Mouse (Mus musculus) C2C12 (cell line): Measurements from ENCODE around the gene Apc2. TPM values are rescaled to one million over a fixed set of nuclear protein-coding genes. Genes with fewer than 3 reads are reported as not detected.

ENCODE experiments used
- H3K27me3 ChIP-seq: one replicate; pipeline ENCODE4 v1.6.1; 2011; ENCODE audit not compliant: control insufficient read depth, insufficient read depth, insufficient read length
- H3K36me3 ChIP-seq: one replicate; pipeline ENCODE4 v1.6.1; 2011; ENCODE audit not compliant: control insufficient read depth, insufficient read depth
- H3K4me3 ChIP-seq: one replicate; pipeline ENCODE4 v1.5.1; 2011; ENCODE audit warnings: mild to moderate bottlenecking, control low read depth; ENCODE audit not compliant: poor library complexity, insufficient read depth, severe bottlenecking
- H3K79me2 ChIP-seq: one replicate; pipeline ENCODE4 v1.6.1; 2011; ENCODE audit not compliant: control insufficient read depth, insufficient read depth
- H3K79me3 ChIP-seq: one replicate; pipeline ENCODE4 v1.6.1; 2011; ENCODE audit warnings: low read depth, control low read depth
- H3ac ChIP-seq: one replicate; pipeline ENCODE3; 2011; ENCODE audit warnings: low read depth; ENCODE audit not compliant: control insufficient read depth, insufficient read length
- CEBPB ChIP-seq: IDR thresholded peaks from one replicate; pipeline ENCODE4 v1.6.1; 2011; ENCODE audit warnings: low read depth, mild to moderate bottlenecking, control low read depth, moderate library complexity
- CTCF ChIP-seq: IDR thresholded peaks from one replicate; pipeline ENCODE4 v1.5.1; 2011; ENCODE audit not compliant: control insufficient read depth, insufficient read depth, insufficient read length
- FOSL1 ChIP-seq: IDR thresholded peaks from one replicate; pipeline ENCODE4 v1.8.0; 2011; ENCODE audit warnings: mild to moderate bottlenecking, low read length; ENCODE audit not compliant: poor library complexity, insufficient read depth, severe bottlenecking
- MAX ChIP-seq: IDR thresholded peaks from one replicate; pipeline ENCODE4 v1.6.1; 2011; ENCODE audit warnings: mild to moderate bottlenecking, control low read depth
- MYOD1 ChIP-seq: IDR thresholded peaks from one replicate; pipeline ENCODE4 v1.6.1; 2011; ENCODE audit warnings: low read depth; ENCODE audit not compliant: control insufficient read depth, insufficient read length
- MYOG ChIP-seq: IDR thresholded peaks from one replicate; pipeline ENCODE4 v1.6.1; 2011; ENCODE audit not compliant: control insufficient read depth, insufficient read length; ENCODE audit errors: extremely low read depth
- USF1 ChIP-seq: IDR thresholded peaks from one replicate; pipeline ENCODE4 v1.6.1; 2011; ENCODE audit warnings: low read depth, mild to moderate bottlenecking, control low read depth, moderate library complexity
- polyA plus RNA-seq: library from polyadenylated mRNA; unstranded; fragments of >200 nt; fragmentation: generic; extraction: Trizol; gene quantifications from one replicate; pipeline ENCODE4 v1.2.1, GENCODE M21; 2012; ENCODE audit warnings: missing spikeins

Apc2 gene
- polyA plus RNA-seq, 1 experiment: 0.20 TPM

DNA sequence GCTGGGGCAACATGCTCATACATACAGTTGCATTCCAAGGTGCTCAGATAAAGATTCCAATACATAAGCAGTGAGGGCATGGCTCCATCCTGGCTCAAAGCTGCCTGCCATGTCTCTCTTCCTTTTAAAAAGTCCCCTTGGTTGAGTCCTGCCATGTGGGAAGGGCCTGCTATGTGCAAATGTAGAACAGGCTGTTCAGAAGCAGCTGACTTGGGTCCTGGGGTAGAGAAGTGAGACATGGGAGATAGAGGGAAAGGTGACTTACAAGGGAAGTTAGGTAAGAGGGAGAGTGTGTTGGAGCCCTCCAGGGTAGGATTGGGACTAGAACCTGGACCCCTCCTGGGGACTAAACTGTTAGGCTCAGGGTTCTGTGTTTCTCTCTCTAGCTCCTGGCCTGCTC is 43.8 kb upstream of the Apc2 start:
- Histone ChIP-seq H3K79me3 (peaks cover 32% of the 10 kb centered on the region), H3ac (no peak overlapping the region), H3K36me3 (peaks cover 53% of the 10 kb centered on the region), H3K79me2 (peaks cover 43% of the 10 kb centered on the region), H3K27me3 (no peaks in the 10 kb centered on the region), H3K4me3 (no peak overlapping the region)
- no peak for TF ChIP-seq FOSL1

DNA sequence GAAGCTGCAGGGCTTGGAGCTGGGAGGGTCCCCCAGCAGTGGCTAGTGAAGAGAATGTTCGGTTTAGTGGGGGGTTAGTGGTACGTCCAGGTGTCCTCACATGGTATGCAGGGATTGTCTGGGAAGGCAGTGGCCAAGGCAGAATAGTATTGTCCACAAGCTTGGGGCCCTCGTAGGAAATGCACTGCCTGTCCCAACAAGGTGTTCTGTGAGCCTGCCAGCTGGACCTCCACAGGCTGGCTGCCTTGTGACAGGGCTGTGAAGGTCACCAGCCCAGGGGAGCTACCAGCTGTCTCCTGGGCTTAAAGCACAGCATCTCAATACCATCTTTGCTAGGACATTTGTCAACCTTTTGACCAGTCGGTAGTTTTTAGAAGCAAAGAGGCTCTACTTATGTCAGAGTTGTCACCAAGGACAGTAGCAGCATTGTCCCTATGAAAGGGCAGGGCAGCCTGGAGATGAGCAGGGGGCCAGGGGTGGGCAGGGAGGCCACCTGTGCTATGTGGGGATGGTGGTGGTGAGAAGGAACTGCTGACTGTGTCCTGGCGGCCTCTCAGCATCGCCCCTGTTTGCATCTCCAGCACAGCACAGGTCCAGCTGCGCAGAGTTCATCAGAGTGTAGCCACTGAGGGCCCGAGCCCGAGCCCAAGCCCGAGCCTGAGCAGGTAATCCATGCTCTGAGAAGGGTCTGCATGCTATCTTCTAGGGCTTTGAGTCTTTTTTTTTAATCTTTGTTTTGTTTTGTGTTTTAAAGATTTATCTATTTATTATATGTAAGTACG is 43.1 kb upstream of the Apc2 start:
- H3K27me3 ChIP-seq: no peaks in the 10 kb centered on the region
- H3K4me3 ChIP-seq: no peak overlapping the region
- no peak overlapping the region for H3ac ChIP-seq
- no peak for TF ChIP-seq CTCF
- no peak for TF ChIP-seq USF1
- no peak for TF ChIP-seq MAX
- TF ChIP-seq CEBPB: no peak
- TF ChIP-seq MYOG: no peak
- TF ChIP-seq MYOD1: no peak
- H3K79me3 ChIP-seq: peaks cover 32% of the 10 kb centered on the region
- H3K36me3 ChIP-seq: peaks cover 56% of the 10 kb centered on the region
- peaks cover 43% of the 10 kb centered on the region for H3K79me2 ChIP-seq

DNA sequence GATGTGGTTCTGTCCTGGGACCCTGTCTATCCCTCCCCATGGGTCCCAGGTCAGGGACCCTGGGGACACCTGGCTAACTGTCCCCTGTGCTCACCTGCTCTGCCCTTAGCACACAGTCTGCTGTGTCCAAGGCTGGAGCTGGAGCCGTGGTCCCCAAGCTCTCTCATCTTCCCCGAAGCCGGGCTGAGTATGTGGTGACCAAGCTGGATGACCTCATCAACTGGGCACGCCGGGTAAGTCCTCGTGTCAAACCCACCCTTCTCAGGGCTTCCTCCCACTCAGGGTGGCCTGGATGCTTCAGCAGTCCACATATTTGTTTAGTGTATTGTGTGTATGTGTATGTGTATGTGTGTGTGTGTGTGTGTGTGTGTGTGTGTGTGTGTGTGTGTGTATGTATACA is 42.2 kb upstream of the Apc2 start:
- H3K36me3 ChIP-seq: peaks cover 64% of the 10 kb centered on the region
- H3ac ChIP-seq: no peak overlapping the region
- TF ChIP-seq USF1 (no peak), CTCF (no peak), MYOD1 (no peak), MYOG (no peak)
- H3K4me3 ChIP-seq: no peak overlapping the region
- H3K27me3 ChIP-seq: no peaks in the 10 kb centered on the region
- H3K79me2 ChIP-seq: peaks cover 43% of the 10 kb centered on the region
- peaks cover 32% of the 10 kb centered on the region for H3K79me3 ChIP-seq

DNA sequence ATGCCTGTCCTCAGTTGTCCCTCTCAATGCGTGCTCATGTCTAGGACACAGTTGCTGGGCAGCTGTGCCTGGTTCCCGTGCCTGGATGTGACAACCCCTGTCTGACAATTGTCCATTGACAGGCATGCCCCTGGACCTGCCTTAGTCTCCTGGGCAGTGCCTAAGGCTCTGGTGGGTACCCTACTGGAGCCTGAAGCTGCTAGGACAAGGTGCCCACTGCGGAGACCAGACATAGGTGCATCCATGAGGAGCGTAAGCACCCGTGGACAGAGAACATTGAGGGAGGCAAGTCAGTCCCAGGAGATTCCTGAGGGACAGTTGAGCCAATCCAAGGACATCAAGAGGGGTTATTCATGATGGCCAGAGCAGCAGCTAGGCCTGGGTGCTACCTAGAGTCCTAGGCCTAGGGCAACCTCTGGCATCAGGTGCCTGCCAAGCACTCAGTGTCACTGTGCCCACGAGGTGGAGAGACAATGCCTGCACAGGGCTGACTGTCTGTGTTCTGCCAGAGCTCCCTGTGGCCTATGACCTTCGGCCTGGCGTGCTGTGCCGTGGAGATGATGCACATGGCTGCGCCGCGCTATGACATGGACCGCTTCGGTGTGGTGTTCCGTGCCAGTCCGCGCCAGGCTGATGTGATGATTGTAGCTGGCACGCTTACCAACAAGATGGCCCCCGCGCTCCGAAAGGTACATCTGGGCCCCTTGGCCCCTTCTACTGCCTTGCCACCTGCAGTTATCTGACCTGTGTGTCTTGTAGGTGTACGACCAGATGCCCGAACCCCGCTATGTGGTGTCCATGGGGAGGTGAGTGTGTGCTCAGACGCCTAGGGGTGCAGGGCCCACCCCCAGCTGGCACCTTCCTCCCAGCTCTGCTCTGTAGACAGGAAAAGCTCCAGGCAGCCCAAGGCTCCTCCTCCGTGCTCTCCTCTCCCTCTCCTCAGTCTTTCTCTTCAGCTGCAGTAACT is 41.2 kb upstream of the Apc2 start:
- H3K79me2 ChIP-seq: peaks cover 43% of the 10 kb centered on the region
- TF ChIP-seq CEBPB (no peak), CTCF (no peak), USF1 (no peak), FOSL1 (no peak), MYOG (no peak), MAX (no peak), MYOD1 (no peak)
- H3ac ChIP-seq: no peak overlapping the region
- peaks cover 72% of the 10 kb centered on the region for H3K36me3 ChIP-seq
- H3K79me3 ChIP-seq: peaks cover 30% of the 10 kb centered on the region
- H3K27me3 ChIP-seq: no peaks in the 10 kb centered on the region
- H3K4me3 ChIP-seq: no peak overlapping the region

DNA sequence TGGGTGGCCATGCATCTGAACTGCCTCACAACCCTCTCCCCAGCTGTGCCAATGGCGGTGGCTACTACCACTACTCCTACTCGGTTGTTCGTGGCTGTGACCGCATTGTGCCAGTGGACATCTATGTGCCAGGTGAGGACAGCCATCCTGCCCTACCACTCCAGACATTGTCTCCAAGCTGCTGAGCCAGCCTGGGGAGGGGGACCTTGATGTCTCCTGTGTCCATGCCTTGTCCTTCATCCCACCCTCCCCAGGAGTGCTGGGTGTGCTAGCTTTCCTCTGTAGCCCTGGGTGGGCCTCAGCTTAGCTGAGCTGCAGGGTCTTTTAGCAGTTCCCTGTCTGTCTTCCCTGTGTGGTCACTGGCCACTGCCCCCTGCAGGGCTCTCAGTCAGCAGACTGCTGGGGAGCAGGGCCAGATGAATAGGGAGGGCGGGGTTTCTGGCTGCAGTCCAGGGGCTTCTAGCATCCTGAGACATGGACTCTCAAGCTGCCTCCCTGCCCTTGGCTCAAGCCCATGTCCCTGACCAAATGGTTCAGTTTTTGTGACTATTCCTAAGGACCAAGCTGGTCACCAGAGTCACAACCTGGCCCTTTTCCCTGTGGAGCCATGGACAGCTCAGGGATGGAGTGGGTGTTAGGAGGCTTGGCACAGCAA is 39.8 kb upstream of the Apc2 start:
- Histone ChIP-seq H3K79me2 (peaks cover 29% of the 10 kb centered on the region), H3K79me3 (peaks cover 16% of the 10 kb centered on the region), H3K27me3 (no peaks in the 10 kb centered on the region), H3K36me3 (peaks cover 72% of the 10 kb centered on the region), H3ac (no peak overlapping the region), H3K4me3 (no peak overlapping the region)
- TF ChIP-seq MYOD1: no peak
- TF ChIP-seq MAX: no peak
- no peak for TF ChIP-seq FOSL1
- no peak for TF ChIP-seq USF1
- no peak for TF ChIP-seq CTCF
